Mouse (Mus musculus): ENCODE data around the gene Pitx2. TPM values are rescaled to one million over a fixed set of nuclear protein-coding genes. Genes with fewer than 3 reads are reported as not detected.
A peak's percentile ranks its signal among the peaks of the same experiment; 100 is the strongest.

Gene Pitx2
- polyA plus RNA-seq, 1 experiment from 2014 or later: 25.5 TPM

DNA sequence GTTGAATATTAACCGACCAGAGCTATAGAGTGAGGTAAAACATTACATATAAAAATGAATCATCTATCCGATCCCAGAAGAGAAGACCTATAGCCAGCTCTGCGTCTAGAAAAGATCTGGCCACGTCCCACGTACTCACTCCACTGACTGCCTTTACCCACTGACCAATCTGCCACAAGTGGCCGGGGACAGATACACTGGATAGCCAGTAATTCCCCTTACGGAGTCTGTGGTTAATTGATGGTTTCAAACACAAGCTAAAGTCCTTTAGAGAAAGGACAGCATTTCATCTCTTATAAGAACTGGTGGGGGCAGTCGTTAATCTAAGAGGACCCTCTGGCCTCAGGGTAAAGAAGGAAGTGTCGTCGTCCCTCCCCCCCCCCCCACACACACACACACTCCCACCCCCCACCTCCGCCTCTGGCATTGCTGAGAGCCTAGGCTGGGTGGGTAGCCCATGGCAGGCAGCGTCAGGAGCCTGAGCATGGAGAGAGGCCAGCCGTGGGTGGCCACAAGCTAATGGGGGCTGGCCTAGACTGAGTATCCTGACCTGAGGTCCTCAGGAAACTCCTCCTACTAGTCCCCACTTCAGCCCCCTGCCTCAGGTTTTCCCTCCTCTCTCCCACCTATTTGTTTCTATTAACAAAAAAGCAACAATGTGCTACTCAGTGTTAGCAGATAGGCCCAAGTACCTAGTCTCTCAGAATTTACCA lies 26.1 kb downstream of the Pitx2 start:
- Histone ChIP-seq H3K36me3 (ENCODE audit: control insufficient read depth, insufficient read depth, low read length) (no peaks in the 10 kb centered on the region), H3K9ac (ENCODE audit: low read length) (no peak overlapping the region), H3K27ac (replicated peaks in 1 of 2; ENCODE audit: control insufficient read depth in 1 of 2, insufficient read depth in 1 of 2, low read depth in 2 of 2, low read length in 2 of 2) (no peak overlapping the region), H3K4me2 (ENCODE audit: low read length) (peak overlapping the region; percentile 58), H3K9me3 (ENCODE audit: control insufficient read depth, low read length) (no peaks in the 10 kb centered on the region), H3K4me1 (ENCODE audit: control insufficient read depth in 2 of 2, insufficient read depth in 2 of 2, low read length in 2 of 2) (peaks cover 0 to 4% of the 10 kb centered on the region in 2 experiments; a peak in 1 of 4 replicates), H3K4me3 (ENCODE audit: control insufficient read depth in 1 of 2, insufficient read depth in 1 of 2, low read depth in 1 of 2, low read length in 2 of 2) (peak overlapping the region; percentile 29 to 31; a peak in 2 of 4 replicates), H3K27me3 (ENCODE audit: control insufficient read depth, insufficient read depth, low read length) (peaks cover 60% of the 10 kb centered on the region)
- WGBS: 8% methylated on average over 13 of the region's 13 CpGs
- no peak for ATAC-seq (ENCODE audit: insufficient number of reproducible peaks, insufficient read depth, low FRiP score, low read depth)

DNA sequence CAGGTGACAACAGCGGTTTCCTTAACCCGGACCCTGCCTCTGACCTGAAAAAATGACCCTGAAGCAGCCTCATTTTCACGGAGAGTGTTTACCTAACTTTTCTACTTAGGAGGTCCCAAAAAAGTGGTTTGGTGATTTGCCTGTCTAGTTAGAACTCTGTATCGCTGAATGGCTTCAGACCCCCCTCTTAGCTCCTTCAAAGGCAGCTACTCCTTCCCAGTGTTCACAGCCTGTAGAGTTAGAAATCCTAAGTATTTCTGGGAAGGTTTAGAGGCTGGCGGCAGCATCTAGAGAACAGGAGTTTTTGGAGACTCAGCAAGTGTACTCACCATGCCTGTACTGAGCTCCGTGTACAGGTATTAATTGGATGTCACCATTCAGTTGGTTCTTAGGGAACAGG lies 27.0 kb downstream of the Pitx2 start:
- peaks cover 51% of the 10 kb centered on the region for H3K27me3 ChIP-seq (ENCODE audit: control insufficient read depth, insufficient read depth, low read length)
- no peak for ATAC-seq (ENCODE audit: insufficient number of reproducible peaks, insufficient read depth, low FRiP score, low read depth)

DNA sequence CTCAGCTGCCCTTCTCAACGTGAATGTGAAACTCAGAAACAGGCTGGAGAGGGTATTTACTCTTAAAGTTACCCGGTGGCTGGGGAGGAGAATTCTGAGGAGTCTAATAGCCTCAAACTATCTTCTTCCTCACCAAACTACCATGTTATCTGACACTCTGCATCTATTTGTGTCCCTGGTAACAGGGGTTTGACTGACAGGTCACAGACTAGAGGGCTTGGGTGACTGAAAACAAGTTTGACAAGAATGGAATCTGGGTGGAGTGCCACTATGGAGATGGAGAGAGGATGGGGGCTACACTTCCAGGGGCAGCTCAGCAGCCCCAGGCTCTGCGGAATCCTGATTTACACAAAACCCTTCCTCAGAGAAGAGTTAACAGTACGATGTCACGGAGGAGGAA lies 27.7 kb downstream of the Pitx2 start:
- Histone ChIP-seq H3K4me1 (ENCODE audit: control insufficient read depth in 2 of 2, insufficient read depth in 2 of 2, low read length in 2 of 2) (peaks cover 0 to 4% of the 10 kb centered on the region in 2 experiments; a peak in 1 of 4 replicates), H3K9me3 (ENCODE audit: control insufficient read depth, low read length) (no peaks in the 10 kb centered on the region), H3K4me3 (ENCODE audit: control insufficient read depth in 1 of 2, insufficient read depth in 1 of 2, low read depth in 1 of 2, low read length in 2 of 2) (no peak overlapping the region; a peak in 1 of 4 replicates), H3K9ac (ENCODE audit: low read length) (no peak overlapping the region), H3K4me2 (ENCODE audit: low read length) (peak overlapping the region; percentile 42), H3K27ac (replicated peaks in 1 of 2; ENCODE audit: control insufficient read depth in 1 of 2, insufficient read depth in 1 of 2, low read depth in 2 of 2, low read length in 2 of 2) (no peak overlapping the region), H3K36me3 (ENCODE audit: control insufficient read depth, insufficient read depth, low read length) (no peaks in the 10 kb centered on the region), H3K27me3 (ENCODE audit: control insufficient read depth, insufficient read depth, low read length) (peaks cover 44% of the 10 kb centered on the region)
- 11% methylated on average over 5 of the region's 5 CpGs for WGBS
- no peak for ATAC-seq (ENCODE audit: insufficient number of reproducible peaks, insufficient read depth, low FRiP score, low read depth)

More for the DNA sequence above, 27.0 kb downstream of the Pitx2 start:
- H3K27ac ChIP-seq (replicated peaks in 1 of 2; ENCODE audit: control insufficient read depth in 1 of 2, insufficient read depth in 1 of 2, low read depth in 2 of 2, low read length in 2 of 2): no peak overlapping the region
- peak overlapping the region; percentile 42 for H3K4me2 ChIP-seq (ENCODE audit: low read length)
- no peak overlapping the region; a peak in 1 of 4 replicates for H3K4me3 ChIP-seq (ENCODE audit: control insufficient read depth in 1 of 2, insufficient read depth in 1 of 2, low read depth in 1 of 2, low read length in 2 of 2)
- H3K9me3 ChIP-seq (ENCODE audit: control insufficient read depth, low read length): no peaks in the 10 kb centered on the region
- peaks cover 0 to 4% of the 10 kb centered on the region in 2 experiments; a peak in 1 of 4 replicates for H3K4me1 ChIP-seq (ENCODE audit: control insufficient read depth in 2 of 2, insufficient read depth in 2 of 2, low read length in 2 of 2)
- WGBS: 3% methylated on average over 6 of the region's 6 CpGs
- H3K36me3 ChIP-seq (ENCODE audit: control insufficient read depth, insufficient read depth, low read length): no peaks in the 10 kb centered on the region
- no peak overlapping the region for H3K9ac ChIP-seq (ENCODE audit: low read length)

DNA sequence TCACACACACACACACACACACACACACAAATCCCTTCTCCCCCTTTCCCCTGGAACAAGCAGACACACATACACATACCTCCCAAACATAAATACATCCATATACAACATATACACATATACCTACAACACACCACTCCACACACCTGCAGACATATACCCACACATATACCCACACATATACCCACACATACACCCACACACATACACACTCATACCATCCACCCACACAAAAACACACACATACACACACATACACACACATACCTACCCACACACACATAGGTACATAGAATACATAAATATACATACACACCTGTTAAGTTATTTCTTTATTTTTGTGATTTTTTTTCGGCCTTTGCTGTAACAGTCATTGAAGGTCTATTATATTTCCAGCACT lies 38.3 kb downstream of the Pitx2 start:
- H3K4me2 ChIP-seq (ENCODE audit: low read length): no peak overlapping the region
- H3K9ac ChIP-seq (ENCODE audit: low read length): no peak overlapping the region
- no peak overlapping the region for H3K27ac ChIP-seq (replicated peaks in 1 of 2; ENCODE audit: control insufficient read depth in 1 of 2, insufficient read depth in 1 of 2, low read depth in 2 of 2, low read length in 2 of 2)
- 72% methylated on average over 1 of the region's 1 CpGs for WGBS
- H3K36me3 ChIP-seq (ENCODE audit: control insufficient read depth, insufficient read depth, low read length): no peaks in the 10 kb centered on the region
- no peak for ATAC-seq (ENCODE audit: insufficient number of reproducible peaks, insufficient read depth, low FRiP score, low read depth)
- H3K4me1 ChIP-seq (ENCODE audit: control insufficient read depth in 2 of 2, insufficient read depth in 2 of 2, low read length in 2 of 2): no peaks in the 10 kb centered on the region
- H3K27me3 ChIP-seq (ENCODE audit: control insufficient read depth, insufficient read depth, low read length): no peaks in the 10 kb centered on the region
- no peak overlapping the region for H3K4me3 ChIP-seq (ENCODE audit: control insufficient read depth in 1 of 2, insufficient read depth in 1 of 2, low read depth in 1 of 2, low read length in 2 of 2)
- H3K9me3 ChIP-seq (ENCODE audit: control insufficient read depth, low read length): no peaks in the 10 kb centered on the region

DNA sequence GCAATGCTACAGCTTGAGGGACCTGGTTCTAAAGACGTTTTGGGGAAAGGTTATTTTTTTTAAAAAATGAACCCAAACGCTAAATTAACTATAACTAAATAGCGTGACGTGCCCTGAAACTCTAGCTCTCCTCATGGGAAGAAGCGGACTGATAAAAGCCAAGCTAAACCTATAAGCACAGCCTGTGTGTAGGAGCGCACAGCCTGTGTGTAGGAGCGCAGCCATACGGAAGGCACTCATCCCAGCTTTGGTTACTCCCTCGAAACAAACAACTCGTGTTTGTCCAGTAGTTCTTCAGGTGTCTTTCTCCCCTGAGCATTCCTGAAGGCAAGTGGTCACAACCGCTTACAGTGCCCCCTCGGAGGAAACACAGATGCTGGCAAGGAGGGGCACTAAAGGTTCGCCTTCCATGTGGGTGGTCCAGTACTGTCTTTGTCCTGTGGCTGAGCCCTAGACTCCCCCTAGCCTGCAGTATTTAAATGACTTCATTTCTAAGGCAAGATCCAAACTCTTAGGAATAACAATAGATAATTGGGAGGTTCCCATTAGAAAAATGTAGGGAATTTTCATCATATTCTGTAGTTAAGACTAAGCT lies 39.1 kb downstream of the Pitx2 start:
- H3K4me2 ChIP-seq (ENCODE audit: low read length): no peak overlapping the region
- H3K9me3 ChIP-seq (ENCODE audit: control insufficient read depth, low read length): no peaks in the 10 kb centered on the region
- H3K36me3 ChIP-seq (ENCODE audit: control insufficient read depth, insufficient read depth, low read length): no peaks in the 10 kb centered on the region
- no peaks in the 10 kb centered on the region for H3K27me3 ChIP-seq (ENCODE audit: control insufficient read depth, insufficient read depth, low read length)
- WGBS: 42% methylated on average over 13 of the region's 13 CpGs
- H3K4me3 ChIP-seq (ENCODE audit: control insufficient read depth in 1 of 2, insufficient read depth in 1 of 2, low read depth in 1 of 2, low read length in 2 of 2): no peak overlapping the region
- H3K9ac ChIP-seq (ENCODE audit: low read length): no peak overlapping the region
- no peaks in the 10 kb centered on the region for H3K4me1 ChIP-seq (ENCODE audit: control insufficient read depth in 2 of 2, insufficient read depth in 2 of 2, low read length in 2 of 2)
- H3K27ac ChIP-seq (replicated peaks in 1 of 2; ENCODE audit: control insufficient read depth in 1 of 2, insufficient read depth in 1 of 2, low read depth in 2 of 2, low read length in 2 of 2): no peak overlapping the region
- ATAC-seq (ENCODE audit: insufficient number of reproducible peaks, insufficient read depth, low FRiP score, low read depth): no peak

DNA sequence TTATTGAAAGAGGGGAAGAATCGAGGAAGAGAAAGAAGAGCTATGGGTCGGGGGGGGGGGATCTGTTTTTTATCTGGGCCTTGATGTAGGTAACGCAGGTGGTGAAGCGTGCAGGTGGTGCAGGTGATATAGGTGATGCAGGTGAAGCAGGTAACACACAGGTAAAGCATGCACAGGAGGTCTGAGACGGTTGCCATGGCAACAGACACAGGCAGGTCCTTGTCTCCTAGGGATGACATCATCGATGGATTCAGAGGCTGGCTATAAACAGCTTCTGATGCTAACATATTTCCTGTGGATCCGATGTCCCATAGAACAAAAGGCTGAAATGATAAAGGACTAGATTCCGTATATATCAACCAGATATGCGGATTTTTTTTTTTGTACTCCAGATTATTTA lies 51.3 kb downstream of the Pitx2 start:
- no peak overlapping the region for H3K4me2 ChIP-seq (ENCODE audit: low read length)
- H3K4me3 ChIP-seq (ENCODE audit: control insufficient read depth in 1 of 2, insufficient read depth in 1 of 2, low read depth in 1 of 2, low read length in 2 of 2): no peak overlapping the region
- no peak for ATAC-seq (ENCODE audit: insufficient number of reproducible peaks, insufficient read depth, low FRiP score, low read depth)
- H3K27ac ChIP-seq (replicated peaks in 1 of 2; ENCODE audit: control insufficient read depth in 1 of 2, insufficient read depth in 1 of 2, low read depth in 2 of 2, low read length in 2 of 2): no peak overlapping the region
- H3K27me3 ChIP-seq (ENCODE audit: control insufficient read depth, insufficient read depth, low read length): no peaks in the 10 kb centered on the region; the same call in 1 of the 2 replicates
- H3K9me3 ChIP-seq (ENCODE audit: control insufficient read depth, low read length): no peaks in the 10 kb centered on the region
- no peaks in the 10 kb centered on the region for H3K4me1 ChIP-seq (ENCODE audit: control insufficient read depth in 2 of 2, insufficient read depth in 2 of 2, low read length in 2 of 2)
- WGBS: 78% methylated on average over 9 of the region's 9 CpGs
- no peaks in the 10 kb centered on the region for H3K36me3 ChIP-seq (ENCODE audit: control insufficient read depth, insufficient read depth, low read length)
- no peak overlapping the region for H3K9ac ChIP-seq (ENCODE audit: low read length)

DNA sequence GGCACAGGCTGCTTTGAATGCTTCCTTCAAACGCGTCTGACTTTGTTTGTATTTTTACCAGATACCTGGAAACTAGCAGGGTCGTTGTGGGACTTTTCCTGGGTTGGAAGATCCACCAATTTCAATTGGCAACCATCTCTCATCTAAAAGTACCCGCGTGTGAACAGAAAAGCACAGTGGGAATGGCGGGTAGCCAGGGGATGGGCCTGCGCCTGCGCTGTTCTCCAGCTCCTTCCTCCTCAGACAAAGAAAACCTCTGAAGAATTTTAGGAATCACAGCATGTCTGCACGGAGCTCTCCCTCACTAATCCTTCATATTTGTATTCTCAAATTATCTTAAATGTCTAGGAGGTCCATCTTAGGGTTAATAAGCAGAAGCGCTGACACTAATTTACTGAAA lies 54.6 kb downstream of the Pitx2 start:
- 48% methylated on average over 10 of the region's 10 CpGs for WGBS
- H3K4me3 ChIP-seq (ENCODE audit: control insufficient read depth in 1 of 2, insufficient read depth in 1 of 2, low read depth in 1 of 2, low read length in 2 of 2): no peak overlapping the region
- H3K4me1 ChIP-seq (ENCODE audit: control insufficient read depth in 2 of 2, insufficient read depth in 2 of 2, low read length in 2 of 2): no peaks in the 10 kb centered on the region
- ATAC-seq (ENCODE audit: insufficient number of reproducible peaks, insufficient read depth, low FRiP score, low read depth): no peak
- H3K27ac ChIP-seq (replicated peaks in 1 of 2; ENCODE audit: control insufficient read depth in 1 of 2, insufficient read depth in 1 of 2, low read depth in 2 of 2, low read length in 2 of 2): no peak overlapping the region
- H3K9ac ChIP-seq (ENCODE audit: low read length): no peak overlapping the region
- no peaks in the 10 kb centered on the region for H3K36me3 ChIP-seq (ENCODE audit: control insufficient read depth, insufficient read depth, low read length)
- H3K4me2 ChIP-seq (ENCODE audit: low read length): no peak overlapping the region
- no peaks in the 10 kb centered on the region; the same call in 1 of the 2 replicates for H3K27me3 ChIP-seq (ENCODE audit: control insufficient read depth, insufficient read depth, low read length)
- no peaks in the 10 kb centered on the region for H3K9me3 ChIP-seq (ENCODE audit: control insufficient read depth, low read length)
